Mouse (Mus musculus) forebrain, embryonic 12.5 days (tissue): ENCODE data around the gene Gm20388. TPM values are rescaled to one million over a fixed set of nuclear protein-coding genes. Genes with fewer than 3 reads are reported as not detected.
A peak's percentile ranks its signal among the peaks of the same experiment; 100 is the strongest.
"Not testable (repeated sequence)": the region's sequence is repeated elsewhere in the genome, so short reads cannot be mapped to it uniquely, and the experiment has no call there.

Experiments
- ATAC-seq: fragments of 200-750 bp; cut with Nextera tagmentation; 2 replicates; pipeline ENCODE4 v1.8.0; 2017; ENCODE audit warnings: moderate TSS enrichment; ENCODE audit not compliant: low FRiP score
- H3K27ac ChIP-seq: fragments of 300-500 bp; sonication (generic); 2 replicates; pipeline ENCODE4 v1.5.1; 2016; ENCODE audit warnings: mild to moderate bottlenecking
- H3K27me3 ChIP-seq: fragments of 300-500 bp; sonication (generic); 2 replicates; pipeline ENCODE4 v1.6.1; 2016; ENCODE audit warnings: mild to moderate bottlenecking
- H3K36me3 ChIP-seq: fragments of 300-500 bp; sonication (generic); replicated peaks from 2 replicates; pipeline ENCODE4 v1.6.1; 2016; ENCODE audit warnings: mild to moderate bottlenecking
- H3K4me1 ChIP-seq: fragments of 300-500 bp; sonication (generic); 2 replicates; pipeline ENCODE4 v1.6.1; 2016
- H3K4me2 ChIP-seq: fragments of 300-500 bp; sonication (generic); 2 replicates; pipeline ENCODE4 v1.6.1; 2016; ENCODE audit warnings: mild to moderate bottlenecking, moderate library complexity
- H3K4me3 ChIP-seq: fragments of 300-500 bp; sonication (generic); replicated peaks from 2 replicates; pipeline ENCODE4 v1.5.1; 2016; ENCODE audit warnings: mild to moderate bottlenecking
- H3K9ac ChIP-seq: fragments of 300-500 bp; sonication (generic); 2 replicates; pipeline ENCODE4 v1.6.1; 2016; ENCODE audit warnings: mild to moderate bottlenecking
- H3K9me3 ChIP-seq: fragments of 300-500 bp; sonication (generic); 2 replicates; pipeline ENCODE4 v1.6.1; 2016
- WGBS: fragments of 180-500 bp; shearing (Covaris S2); methylation state at CpG from one replicate; pipeline ENCODE4 v1.1.7; 2016; 5-methylcytosine and 5-hydroxymethylcytosine counted together
- polyA plus RNA-seq: library from polyadenylated mRNA; unstranded; fragments of >200 nt; fragmentation: Nextera tagmentation; extraction: Ambion mirVana; gene quantifications from 2 replicates; pipeline ENCODE4 v1.2.1, GENCODE M21; 2016

Gm20388 gene
- polyA plus RNA-seq, 1 experiment from 2014 or later, result not detected

- Histone ChIP-seq H3K9me3 (no peaks in the 10 kb centered on the region), H3K4me1 (peaks cover 26% of the 10 kb centered on the region), H3K9ac (peak overlapping the region; percentile 77), H3K27me3 (no peaks in the 10 kb centered on the region), H3K4me3 (peak overlapping the region; percentile 82), H3K36me3 (0 out of 2 replicates have a peak, but pooled peaks cover 4% of the 10 kb centered on the region), H3K4me2 (peak overlapping the region; percentile 72), H3K27ac (no peak overlapping the region)
- WGBS, result 7% methylated on average over 14 of the region's 14 CpGs
- ATAC-seq, result peak; percentile 39; the same call in 1 of the 2 replicates
Observed at GRCm38 (mm10) chr8:123807024-123807431, 3896.4 kb downstream of the Gm20388 start.

DNA sequence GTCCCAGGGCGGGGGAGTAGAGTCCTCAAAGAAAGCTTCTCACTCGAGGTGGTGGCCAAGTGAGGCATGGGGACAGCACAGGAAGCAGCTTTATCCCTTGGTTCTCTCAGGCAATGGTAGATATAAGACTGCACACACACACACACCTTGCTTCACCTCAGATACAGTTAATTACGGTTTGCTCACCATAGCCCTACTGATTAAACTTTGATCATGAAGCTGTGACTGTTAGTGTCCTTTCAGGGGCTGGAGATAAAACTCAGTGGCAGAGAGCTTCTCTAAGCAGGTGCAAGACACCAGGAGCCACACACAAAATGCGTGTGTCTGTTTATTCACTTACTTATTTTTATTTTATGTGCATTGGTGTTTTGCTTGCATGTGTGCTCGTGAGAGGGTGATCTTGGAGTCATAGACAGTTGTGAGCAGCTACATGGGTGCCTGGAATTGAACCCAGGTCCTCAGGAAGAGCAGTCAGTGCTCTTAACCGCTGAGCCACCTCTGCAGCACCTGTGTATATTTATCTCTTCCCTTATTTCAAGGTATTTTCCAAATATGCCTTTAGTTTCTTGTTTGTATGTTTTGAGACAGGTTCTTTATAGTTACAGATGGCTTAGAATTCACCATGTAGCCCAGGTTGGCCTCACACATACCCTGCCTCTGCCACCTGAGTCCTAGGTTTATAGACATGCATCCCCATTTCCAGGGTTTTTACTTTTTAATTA is 3897.4 kb downstream of the Gm20388 start:
- no peak overlapping the region; the same call in 1 of the 2 replicates for H3K9ac ChIP-seq
- no peaks in the 10 kb centered on the region for H3K27me3 ChIP-seq
- WGBS, result 66% methylated on average over 6 of the region's 6 CpGs
- no peak overlapping the region for H3K27ac ChIP-seq
- H3K4me2 ChIP-seq, result peak overlapping the region; percentile 72
- H3K36me3 ChIP-seq, result 0 out of 2 replicates have a peak, but pooled peaks cover 4% of the 10 kb centered on the region
- H3K4me3 ChIP-seq, result no peak overlapping the region
- ATAC-seq, result no peak
- no peaks in the 10 kb centered on the region for H3K9me3 ChIP-seq
- H3K4me1 ChIP-seq, result peaks cover 26% of the 10 kb centered on the region

GRCm38 (mm10) chr8:123808671-123809070 is 3898.0 kb downstream of the Gm20388 start:
- Histone ChIP-seq H3K36me3 (0 out of 2 replicates have a peak, but pooled peaks cover 4% of the 10 kb centered on the region), H3K27me3 (no peaks in the 10 kb centered on the region), H3K4me2 (no peak overlapping the region), H3K9ac (no peak overlapping the region), H3K4me3 (no peak overlapping the region), H3K27ac (no peak overlapping the region), H3K4me1 (peaks cover 26% of the 10 kb centered on the region), H3K9me3 (no peaks in the 10 kb centered on the region)
- no peak for ATAC-seq
- WGBS, result 76% methylated on average over 7 of the region's 7 CpGs

DNA sequence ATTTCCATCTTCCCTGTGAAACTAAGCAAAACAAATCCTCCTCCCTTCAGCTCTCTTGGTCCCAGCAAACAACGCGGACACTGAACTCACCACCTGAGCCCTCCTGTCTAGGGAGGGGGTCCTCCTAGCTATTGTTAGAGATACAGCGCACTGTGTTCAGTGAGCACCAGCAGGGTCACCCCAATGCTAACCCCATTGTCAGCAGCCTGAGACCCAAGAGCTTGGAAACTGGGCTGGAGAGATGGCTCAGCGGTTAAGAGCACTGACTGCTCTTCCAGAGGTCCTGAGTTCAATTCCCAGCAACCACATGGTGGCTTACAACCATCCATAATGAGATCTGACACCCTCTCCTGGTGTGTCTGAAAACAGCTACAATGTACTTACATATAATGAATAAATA is 3898.7 kb downstream of the Gm20388 start:
- H3K4me2 ChIP-seq, H3K4me3 ChIP-seq, ATAC-seq, H3K27me3 ChIP-seq, H3K9ac ChIP-seq, H3K27ac ChIP-seq, H3K9me3 ChIP-seq, H3K36me3 ChIP-seq: not testable (repeated sequence)
- WGBS, result 86% methylated on average over 4 of the region's 4 CpGs
- H3K4me1 ChIP-seq, result peaks cover 26% of the 10 kb centered on the region

DNA sequence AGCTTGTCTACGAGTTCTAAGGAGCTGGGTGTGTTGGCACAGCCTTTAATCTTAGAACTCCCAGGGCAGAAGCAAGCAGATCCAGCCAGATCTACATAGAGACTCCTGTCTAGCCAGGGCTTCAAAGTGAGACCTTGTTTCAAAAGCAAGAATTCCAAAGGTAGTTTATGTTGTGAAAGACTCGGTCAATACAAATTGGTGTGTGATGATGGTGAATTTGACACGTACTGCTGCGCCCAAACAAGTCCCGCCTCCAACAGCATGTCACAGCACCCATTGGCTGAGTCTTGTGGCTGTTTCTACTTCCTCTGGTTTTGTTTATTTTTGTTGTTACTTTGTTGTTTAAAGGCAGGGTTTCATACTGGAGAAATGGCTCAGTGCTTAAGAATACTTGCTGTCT is 3901.6 kb downstream of the Gm20388 start:
- no peak overlapping the region for H3K4me2 ChIP-seq
- no peak for ATAC-seq
- H3K27ac ChIP-seq, result no peak overlapping the region
- peaks cover 10% of the 10 kb centered on the region for H3K4me1 ChIP-seq
- no peak overlapping the region for H3K9ac ChIP-seq
- H3K4me3 ChIP-seq, result no peak overlapping the region
- H3K27me3 ChIP-seq, result no peaks in the 10 kb centered on the region
- H3K9me3 ChIP-seq, result no peaks in the 10 kb centered on the region
- H3K36me3 ChIP-seq, result peaks cover 13% of the 10 kb centered on the region; the same call in 1 of the 2 replicates
- 88% methylated on average over 5 of the region's 5 CpGs for WGBS

DNA sequence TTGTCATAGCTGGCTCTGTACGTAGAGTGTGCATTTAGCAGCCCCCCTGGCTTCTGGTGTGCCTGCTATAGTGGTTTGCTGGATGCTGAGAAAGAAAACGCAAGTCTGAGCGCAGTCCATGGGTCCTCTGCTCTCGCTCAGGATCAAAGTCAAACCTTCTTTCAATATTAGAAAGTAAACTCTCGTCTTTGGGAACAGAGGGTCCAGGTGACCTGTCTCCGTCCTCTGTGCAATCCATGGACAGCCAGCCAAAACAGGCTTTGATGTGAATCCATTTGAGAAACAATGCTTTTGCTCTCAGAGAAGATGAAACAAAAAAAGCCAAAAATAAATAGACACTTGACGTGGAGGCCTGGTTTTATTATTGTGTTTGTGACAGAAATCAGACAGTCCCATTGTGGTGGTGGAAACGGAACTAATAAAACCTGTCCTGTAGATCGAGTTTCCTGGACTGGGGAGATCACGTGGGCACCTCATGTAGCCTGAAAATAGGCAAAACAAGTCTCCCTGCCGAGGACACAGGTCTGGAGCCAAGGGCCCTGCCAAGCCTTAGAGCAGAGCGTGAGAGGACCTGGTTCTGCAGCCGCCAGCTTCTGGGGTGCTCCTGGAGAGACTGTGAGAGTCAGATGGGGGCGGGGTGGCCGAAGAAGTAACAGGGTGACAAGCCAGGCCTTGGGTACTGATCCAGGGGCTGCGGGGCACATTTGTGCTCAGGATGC is 3902.7 kb downstream of the Gm20388 start:
- ATAC-seq, result no peak

GRCm38 (mm10) chr8:123813892-123814266 is 3903.2 kb downstream of the Gm20388 start:
- Histone ChIP-seq H3K27ac (no peak overlapping the region), H3K9me3 (no peaks in the 10 kb centered on the region), H3K4me2 (no peak overlapping the region), H3K9ac (peak overlapping the region; percentile 12; the same call in 1 of the 2 replicates), H3K27me3 (no peaks in the 10 kb centered on the region), H3K4me1 (no peaks in the 10 kb centered on the region; the same call in 1 of the 2 replicates), H3K4me3 (no peak overlapping the region), H3K36me3 (peaks cover 16% of the 10 kb centered on the region)
- 92% methylated on average over 4 of the region's 4 CpGs for WGBS
- ATAC-seq, result no peak

More for the DNA sequence above, 3902.7 kb downstream of the Gm20388 start:
- no peaks in the 10 kb centered on the region; the same call in 1 of the 2 replicates for H3K4me1 ChIP-seq
- WGBS, result 81% methylated on average over 16 of the region's 16 CpGs
- H3K27ac ChIP-seq, result no peak overlapping the region
- peaks cover 16% of the 10 kb centered on the region for H3K36me3 ChIP-seq
- H3K27me3 ChIP-seq, result no peaks in the 10 kb centered on the region
- H3K9me3 ChIP-seq, result no peaks in the 10 kb centered on the region
- H3K4me3 ChIP-seq, result no peak overlapping the region
- H3K4me2 ChIP-seq, result no peak overlapping the region
- peak overlapping the region; percentile 12; the same call in 1 of the 2 replicates for H3K9ac ChIP-seq

- ATAC-seq, result no peak
- peaks cover 16% of the 10 kb centered on the region for H3K36me3 ChIP-seq
Observed at GRCm38 (mm10) chr8:123815325-123815724, 3904.7 kb downstream of the Gm20388 start.

GRCm38 (mm10) chr8:123816939-123817338 is 3906.3 kb downstream of the Gm20388 start:
- H3K27ac ChIP-seq, result no peak overlapping the region
- no peak for ATAC-seq
- H3K9ac ChIP-seq, result no peak overlapping the region
- H3K36me3 ChIP-seq, result peaks cover 16% of the 10 kb centered on the region
- 94% methylated on average over 8 of the region's 8 CpGs for WGBS
- no peak overlapping the region for H3K4me2 ChIP-seq
- H3K27me3 ChIP-seq, result no peaks in the 10 kb centered on the region
- no peaks in the 10 kb centered on the region for H3K9me3 ChIP-seq
- H3K4me3 ChIP-seq, result no peak overlapping the region
- H3K4me1 ChIP-seq, result no peaks in the 10 kb centered on the region

More at GRCm38 (mm10) chr8:123815325-123815724, 3904.7 kb downstream of the Gm20388 start:
- H3K27ac ChIP-seq, result no peak overlapping the region
- H3K4me3 ChIP-seq, result no peak overlapping the region
- no peaks in the 10 kb centered on the region for H3K27me3 ChIP-seq
- 89% methylated on average over 11 of the region's 11 CpGs for WGBS
- H3K4me2 ChIP-seq, result no peak overlapping the region
- no peaks in the 10 kb centered on the region for H3K9me3 ChIP-seq
- H3K4me1 ChIP-seq, result no peaks in the 10 kb centered on the region
- no peak overlapping the region for H3K9ac ChIP-seq

GRCm38 (mm10) chr8:123817747-123818146 is 3907.1 kb downstream of the Gm20388 start:
- Histone ChIP-seq H3K4me3 (no peak overlapping the region), H3K9me3 (no peaks in the 10 kb centered on the region), H3K36me3 (peaks cover 20% of the 10 kb centered on the region), H3K4me1 (no peaks in the 10 kb centered on the region), H3K27ac (no peak overlapping the region), H3K4me2 (no peak overlapping the region), H3K27me3 (no peaks in the 10 kb centered on the region), H3K9ac (no peak overlapping the region)
- ATAC-seq, result no peak
- WGBS, result 92% methylated on average over 11 of the region's 11 CpGs

- Histone ChIP-seq H3K4me1 (no peaks in the 10 kb centered on the region), H3K9me3 (no peaks in the 10 kb centered on the region), H3K36me3 (peaks cover 42% of the 10 kb centered on the region), H3K27me3 (no peaks in the 10 kb centered on the region), H3K9ac (no peak overlapping the region), H3K4me3 (no peak overlapping the region), H3K27ac (no peak overlapping the region), H3K4me2 (no peak overlapping the region)
- no peak for ATAC-seq
- WGBS, result 95% methylated on average over 19 of the region's 19 CpGs
Observed at GRCm38 (mm10) chr8:123819683-123820610, 3909.3 kb downstream of the Gm20388 start.

- Histone ChIP-seq H3K4me2 (no peak overlapping the region), H3K36me3 (peaks cover 42% of the 10 kb centered on the region), H3K9ac (no peak overlapping the region), H3K4me1 (no peaks in the 10 kb centered on the region), H3K9me3 (no peaks in the 10 kb centered on the region), H3K4me3 (no peak overlapping the region), H3K27ac (no peak overlapping the region), H3K27me3 (no peaks in the 10 kb centered on the region)
- no peak for ATAC-seq
- 94% methylated on average over 6 of the region's 6 CpGs for WGBS
Observed at GRCm38 (mm10) chr8:123820780-123821179, 3910.1 kb downstream of the Gm20388 start.
